Mouse (Mus musculus): Measurements from ENCODE around the gene Ccnt1.
"Not testable (repeated sequence)": the region's sequence is repeated elsewhere in the genome, so short reads cannot be mapped to it uniquely, and the experiment has no call there.

The Ccnt1 gene

DNA sequence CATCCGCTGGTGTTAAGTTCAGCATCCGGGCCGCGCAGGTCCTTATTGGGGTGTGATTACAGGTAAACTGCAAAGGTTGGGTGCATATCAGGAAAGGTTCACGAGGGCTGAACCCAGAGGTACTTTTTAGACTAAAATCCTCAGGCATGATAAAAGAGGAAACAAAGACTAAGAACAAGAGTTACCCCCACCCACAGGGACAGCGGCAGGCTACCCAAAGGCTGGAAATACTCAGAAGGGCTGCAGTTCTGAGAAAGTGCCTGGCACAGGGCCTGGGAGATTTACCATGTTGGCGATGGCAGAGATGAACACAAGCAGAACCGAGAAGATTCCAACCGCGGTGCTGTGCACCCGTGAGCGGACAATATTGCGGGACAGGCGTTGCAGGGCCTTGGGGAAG lies 25.9 kb upstream of the Ccnt1 start:
- DNase-seq (ENCODE audit: low spot score in 2 of 2), result no peak

DNA sequence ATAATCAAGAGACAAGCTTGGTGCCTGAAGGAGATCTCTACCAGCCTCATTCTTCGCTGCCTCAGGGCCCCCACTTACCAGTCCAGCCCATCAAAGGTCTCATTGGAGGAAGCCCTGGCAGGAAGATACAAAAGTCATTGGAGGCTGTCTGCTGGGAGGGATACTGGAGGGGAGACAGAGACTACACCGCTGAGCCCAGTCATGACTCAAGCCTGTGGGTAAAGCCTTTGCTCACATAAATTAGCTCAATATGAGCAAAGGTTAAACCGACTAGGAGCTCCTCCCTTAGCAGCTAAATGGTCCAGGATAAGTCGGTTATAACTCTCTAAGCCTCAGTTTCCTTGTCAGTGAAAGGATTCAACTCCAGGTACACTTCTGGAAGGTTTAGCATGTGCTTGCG lies 24.3 kb upstream of the Ccnt1 start:
- no peak for DNase-seq (ENCODE audit: low spot score in 2 of 2)

DNA sequence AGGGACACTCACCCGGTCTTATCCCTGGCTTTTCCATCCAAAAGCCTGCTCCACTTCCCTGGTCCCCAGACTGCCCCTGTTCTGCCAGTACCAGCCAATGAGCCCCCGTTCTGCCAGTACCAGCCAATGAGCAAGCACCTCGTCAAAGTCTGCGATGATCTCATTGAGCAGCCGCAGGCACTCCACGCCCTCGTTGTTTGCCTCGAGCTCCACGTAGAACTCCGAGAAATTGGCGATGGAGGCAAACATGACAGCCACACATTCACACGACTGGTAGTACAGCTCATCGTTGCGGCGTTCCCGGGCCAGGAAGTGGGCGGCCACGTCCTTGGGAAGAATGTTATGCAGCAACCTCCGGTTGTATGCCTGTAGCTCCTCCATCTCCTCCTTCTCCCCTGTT lies 23.5 kb upstream of the Ccnt1 start:
- DNase-seq (ENCODE audit: low spot score in 2 of 2), result no peak

DNA sequence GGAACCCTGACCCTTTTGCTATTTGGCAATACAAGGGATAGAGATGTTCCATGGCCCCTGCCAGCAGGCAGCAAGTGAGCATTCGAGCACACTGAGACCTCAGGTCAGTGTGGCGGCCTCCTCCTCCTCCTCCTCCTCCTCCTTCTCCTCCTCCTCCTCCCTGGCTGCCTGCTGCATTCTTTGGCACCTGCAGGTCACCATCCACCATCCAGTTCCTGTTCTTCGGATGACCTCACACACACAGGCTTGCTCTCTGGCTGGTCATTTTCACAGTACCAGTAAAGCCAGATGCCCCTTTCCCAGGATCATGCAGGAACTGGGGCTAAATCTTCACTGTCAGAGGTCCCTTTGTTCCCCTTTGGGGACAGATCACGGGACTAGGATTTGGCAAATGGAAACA lies 20.7 kb upstream of the Ccnt1 start:
- no peak for DNase-seq (ENCODE audit: low spot score in 2 of 2)

DNA sequence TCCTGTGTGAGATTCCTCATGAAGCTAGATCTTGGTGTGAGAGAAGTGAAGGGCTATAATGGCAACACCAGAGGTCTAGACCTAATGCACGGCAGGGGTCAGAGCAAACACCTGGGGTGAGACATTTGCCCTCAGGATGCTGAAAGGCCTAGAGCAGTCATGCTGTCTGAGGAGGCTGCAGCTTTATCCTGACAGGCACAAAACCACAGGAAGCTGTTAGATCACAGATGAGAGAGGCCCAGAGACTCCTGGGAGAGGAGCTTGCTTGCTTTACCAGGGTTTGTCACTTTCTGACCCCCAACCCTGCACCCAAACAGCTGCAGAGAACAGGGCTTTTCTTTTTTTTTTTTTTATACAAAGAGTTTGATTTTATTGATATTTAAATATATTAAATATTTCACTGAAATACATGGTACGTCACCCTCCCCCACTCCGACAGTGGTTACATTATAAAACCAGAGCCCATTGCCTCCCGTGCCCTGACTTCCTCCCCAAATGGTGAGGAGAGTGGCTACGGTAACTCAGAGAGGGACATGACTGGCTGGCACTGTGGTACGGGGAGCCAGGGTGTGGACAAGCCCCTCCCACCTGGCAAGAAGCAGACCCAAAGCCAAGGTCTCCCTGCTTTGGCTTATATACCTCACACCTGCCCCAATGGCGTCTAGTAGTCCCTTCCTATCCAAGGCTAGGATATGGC lies 19.1 kb upstream of the Ccnt1 start:
- DNase-seq (ENCODE audit: low spot score in 2 of 2), result no peak

DNA sequence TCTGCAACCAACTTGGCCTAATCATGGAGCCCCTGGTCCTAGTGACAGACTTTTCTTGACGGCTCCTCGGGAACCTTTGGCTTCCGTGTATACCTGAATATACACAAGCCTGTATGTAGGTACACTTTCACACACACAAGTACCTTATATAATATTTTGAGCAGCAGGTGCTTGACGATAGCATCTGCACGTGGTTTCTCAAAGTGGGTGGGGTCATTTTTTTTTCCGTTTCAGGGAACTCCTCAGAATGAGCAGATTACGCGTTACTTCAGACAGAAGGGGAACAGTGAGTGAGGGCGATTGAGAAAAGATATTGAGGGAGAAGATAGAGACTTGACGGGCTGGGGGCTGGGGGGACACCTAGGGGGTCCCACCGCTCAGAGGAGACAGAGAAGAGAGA lies 17.0 kb upstream of the Ccnt1 start:
- no peak for DNase-seq (ENCODE audit: low spot score in 2 of 2)

DNA sequence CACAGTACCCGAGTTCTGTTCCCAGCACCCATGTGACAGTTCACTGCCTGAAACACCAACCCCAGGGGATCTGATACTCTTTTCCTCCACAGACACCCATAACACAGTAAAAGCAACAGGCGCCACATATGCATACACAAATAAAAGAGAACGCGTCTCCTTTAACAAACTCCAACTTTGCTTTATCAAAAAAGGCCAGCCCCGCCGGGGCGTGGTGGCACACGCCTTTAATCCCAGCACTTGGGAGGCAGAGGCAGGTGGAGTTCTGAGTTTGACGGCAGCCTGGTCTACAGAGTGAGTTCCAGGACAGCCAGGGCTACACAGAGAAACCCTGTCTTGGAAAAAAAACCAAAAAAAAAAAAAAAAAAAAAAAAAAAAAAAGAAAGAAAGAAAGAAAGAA lies 15.4 kb upstream of the Ccnt1 start:
- DNase-seq (ENCODE audit: low spot score in 2 of 2), result not testable (repeated sequence)

DNA sequence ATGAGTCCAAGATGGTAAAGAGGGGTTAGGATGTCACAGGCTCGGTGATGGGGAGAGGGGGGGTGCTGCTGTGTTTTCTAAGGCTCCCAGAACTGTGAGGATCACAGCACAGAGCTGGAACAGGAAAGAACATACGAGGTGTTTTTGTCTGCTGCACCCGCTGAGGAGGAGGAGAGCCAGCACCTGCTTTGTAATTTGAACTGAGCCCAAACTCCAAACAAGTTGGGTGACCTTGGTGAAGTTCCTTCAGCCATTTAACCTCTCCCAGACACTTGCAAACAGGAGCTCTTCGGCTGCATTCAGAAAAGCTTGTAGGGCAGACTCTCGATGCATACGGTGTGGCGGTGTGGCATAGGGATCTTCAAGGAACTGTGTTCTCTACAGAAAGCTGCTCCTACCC lies 14.7 kb upstream of the Ccnt1 start:
- DNase-seq (ENCODE audit: low spot score in 2 of 2), result no peak

DNA sequence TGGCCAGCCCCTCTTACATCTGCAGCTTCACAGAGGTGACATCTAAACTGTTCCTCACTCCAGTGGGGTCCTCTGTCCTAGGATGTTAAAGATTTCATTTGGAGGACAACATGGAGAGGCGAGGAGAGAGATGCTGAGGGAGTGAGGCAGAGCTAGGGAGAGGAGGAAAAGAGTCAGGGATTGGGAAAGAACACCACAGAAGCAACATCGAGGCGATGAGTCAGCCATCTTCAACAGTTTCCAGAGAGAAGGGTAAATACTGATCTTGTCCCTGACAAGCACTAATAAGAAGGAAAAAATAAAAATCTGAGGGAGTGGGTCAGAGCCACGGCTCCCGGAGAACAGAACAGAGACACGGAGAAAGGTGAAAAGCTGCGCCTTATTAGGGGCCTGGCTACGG lies 12.3 kb upstream of the Ccnt1 start:
- DNase-seq (ENCODE audit: low spot score in 2 of 2), result no peak

DNA sequence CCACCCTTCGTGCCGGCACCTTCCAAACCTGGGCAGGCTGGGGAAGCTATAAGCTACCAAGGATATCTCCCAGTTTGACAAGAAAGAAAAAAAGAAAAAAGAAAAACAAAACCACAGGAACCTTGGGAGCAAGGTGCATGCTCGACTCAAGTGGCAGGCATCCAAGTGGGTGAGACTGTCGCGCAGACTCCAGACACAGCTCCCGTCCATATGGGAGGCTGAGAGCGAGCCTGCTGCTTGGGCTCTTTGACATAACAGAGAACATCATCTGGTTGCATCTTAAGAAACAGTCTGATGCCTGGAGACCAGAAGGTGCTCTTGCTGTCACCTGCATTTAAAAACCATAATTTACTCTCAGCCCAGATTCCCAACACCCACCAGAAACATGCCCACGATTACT lies 11.7 kb upstream of the Ccnt1 start:
- DNase-seq (ENCODE audit: low spot score in 2 of 2), result no peak

DNA sequence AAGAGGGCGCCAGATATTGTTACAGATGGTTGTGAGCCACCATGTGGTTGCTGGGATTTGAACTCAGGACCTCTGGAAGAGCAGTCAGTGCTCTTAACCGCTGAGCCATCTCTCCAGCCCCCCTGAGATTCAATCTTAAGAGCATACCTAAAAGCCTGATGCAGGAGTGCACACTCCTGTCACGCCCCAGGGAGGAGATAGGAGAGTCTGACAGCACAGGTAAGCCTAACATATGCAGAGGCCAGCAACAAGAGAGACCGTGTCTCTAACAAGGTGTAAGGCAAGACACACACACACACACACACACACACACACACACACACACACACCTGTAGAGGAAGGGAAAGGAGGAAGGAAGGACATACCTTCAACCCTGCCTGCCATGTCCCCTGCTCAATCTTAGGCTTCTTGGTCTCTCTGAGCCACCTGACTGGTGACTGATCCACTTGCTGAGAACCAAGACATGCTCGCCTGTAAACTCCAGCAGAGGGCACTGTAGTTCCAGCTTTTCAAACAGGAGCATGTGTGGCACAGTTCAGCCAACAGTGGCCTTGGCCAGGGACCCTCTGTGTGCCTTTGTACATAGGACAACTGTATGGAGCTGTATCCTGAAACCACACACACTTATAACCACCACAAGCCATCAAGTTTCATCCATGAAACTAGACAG lies 9.2 kb upstream of the Ccnt1 start:
- DNase-seq (ENCODE audit: low spot score in 2 of 2), result peak; percentile 53 to 77

DNA sequence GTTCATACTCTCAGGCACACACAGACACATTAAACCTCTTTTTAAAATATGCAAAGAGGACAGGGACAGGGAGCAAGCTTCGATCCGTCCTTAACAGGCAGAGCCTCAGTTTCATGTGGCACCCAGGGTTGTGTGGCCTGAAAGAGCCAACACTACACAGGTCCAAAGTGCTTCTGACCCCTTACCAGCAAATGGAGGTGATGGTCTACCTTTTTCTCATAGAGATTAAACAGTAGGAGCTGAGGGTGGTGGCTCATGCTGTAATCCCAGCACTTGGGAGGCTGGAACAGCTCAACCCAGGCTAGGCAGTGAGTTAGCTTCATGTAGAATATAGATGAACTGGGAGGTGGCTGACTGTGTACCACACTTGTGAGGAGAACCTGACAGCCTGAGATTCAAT lies 8.6 kb upstream of the Ccnt1 start:
- DNase-seq (ENCODE audit: low spot score in 2 of 2), result no peak

DNA sequence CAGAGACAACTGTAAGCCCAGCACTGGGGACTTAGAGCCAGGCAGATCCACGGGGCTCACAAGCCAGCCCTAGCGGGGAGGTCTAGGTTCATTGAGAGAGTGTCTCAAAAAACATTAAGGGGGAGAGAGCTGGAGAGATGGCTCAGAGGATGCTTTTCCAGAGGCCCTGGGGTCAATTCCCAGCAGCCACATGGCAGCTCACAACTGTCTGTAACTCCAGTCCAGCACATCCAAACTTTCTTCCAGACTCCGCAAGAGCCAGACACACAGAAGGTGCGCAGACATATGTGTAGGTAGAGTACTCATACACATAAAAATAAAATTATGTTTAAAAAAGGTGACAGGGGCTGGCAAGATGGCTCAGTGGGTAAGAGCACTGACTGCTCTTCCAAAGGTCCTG lies 2.6 kb upstream of the Ccnt1 start:
- no peak for DNase-seq (ENCODE audit: low spot score in 2 of 2)

DNA sequence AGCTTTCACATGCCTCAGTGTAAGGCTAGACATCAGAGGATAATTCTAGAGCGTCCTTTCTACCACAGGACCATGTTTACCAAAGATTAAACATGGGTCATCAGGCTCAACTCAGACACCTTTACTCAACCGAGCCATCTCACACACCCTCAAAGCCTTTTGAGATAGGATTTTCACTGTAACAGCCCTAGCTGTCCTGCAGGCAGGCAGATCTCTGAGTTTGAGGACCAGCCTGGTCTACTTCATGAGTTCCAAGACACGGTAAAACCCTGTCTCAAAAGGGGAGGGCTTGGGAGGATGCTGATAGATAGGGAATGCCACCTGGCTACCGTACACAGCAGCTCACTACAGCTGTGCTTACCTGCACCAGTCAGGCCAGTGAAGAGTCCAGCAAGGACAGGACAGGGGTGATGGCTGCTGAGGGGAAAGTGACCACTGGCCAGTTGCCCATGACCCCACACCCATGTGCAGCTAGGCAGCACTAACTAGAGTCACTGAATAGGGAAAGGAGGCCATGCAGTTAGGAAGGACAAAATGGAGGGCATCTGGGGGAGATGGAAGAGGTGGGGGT lies 843 bp downstream of the Ccnt1 start:
- DNase-seq (ENCODE audit: low spot score in 2 of 2), result no peak

DNA sequence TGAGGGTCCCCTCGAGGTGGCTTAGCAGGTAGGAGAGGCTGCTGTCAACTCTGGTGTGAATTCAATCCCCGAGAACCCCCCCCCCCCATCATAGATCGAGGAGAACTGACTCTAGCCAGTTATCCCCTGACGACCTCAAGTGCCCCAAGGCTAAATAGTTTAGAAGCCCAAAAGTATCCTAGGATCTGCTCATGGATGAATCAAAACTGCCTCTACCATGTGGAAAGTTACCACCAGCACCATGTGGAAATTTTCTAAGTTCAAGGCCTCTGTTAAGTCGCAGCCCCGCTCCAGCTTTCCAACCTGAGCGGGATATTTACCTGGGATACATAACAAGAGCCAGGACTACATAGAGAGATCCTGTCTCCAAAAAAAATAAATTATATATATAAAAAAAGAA lies 1.5 kb downstream of the Ccnt1 start:
- DNase-seq (ENCODE audit: low spot score in 2 of 2), result no peak

DNA sequence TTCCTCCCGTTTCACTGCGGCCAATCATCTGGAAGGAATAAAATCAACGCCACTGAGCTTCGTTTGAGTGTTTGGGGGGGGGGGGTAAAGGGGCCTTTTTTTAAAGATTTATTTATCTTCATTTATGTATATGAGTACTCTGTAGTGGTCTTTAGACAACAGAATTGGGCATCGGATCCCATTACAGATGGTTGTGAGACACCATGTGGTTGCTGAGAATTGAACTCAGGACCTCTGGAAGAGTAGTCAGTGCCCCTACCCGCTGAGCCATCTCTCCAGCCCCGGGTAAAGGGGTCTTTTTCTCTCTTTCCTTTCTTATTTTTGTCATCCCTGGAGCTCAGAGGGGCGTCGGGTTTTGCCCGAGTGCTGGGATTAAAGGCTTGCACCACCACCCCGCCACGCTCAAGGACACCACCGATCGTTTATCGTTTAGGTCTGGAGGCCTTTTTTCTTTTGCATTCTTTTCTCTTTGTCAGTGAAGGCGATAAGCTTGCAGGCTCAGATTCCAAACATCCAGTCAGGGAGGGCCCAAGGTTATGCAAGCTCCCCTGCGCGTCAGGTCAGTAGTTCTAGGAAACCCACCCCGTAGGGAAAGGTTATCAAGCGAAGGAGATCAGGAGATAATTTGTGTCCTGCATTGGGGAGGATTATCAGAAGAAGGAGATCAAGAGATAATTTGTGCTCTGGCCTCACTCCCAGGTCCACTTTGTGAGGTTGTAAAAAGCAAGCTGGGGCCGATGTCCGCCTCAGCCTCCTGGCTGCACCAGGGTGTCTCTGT lies 2.3 kb downstream of the Ccnt1 start:
- no peak for DNase-seq (ENCODE audit: low spot score in 2 of 2)

DNA sequence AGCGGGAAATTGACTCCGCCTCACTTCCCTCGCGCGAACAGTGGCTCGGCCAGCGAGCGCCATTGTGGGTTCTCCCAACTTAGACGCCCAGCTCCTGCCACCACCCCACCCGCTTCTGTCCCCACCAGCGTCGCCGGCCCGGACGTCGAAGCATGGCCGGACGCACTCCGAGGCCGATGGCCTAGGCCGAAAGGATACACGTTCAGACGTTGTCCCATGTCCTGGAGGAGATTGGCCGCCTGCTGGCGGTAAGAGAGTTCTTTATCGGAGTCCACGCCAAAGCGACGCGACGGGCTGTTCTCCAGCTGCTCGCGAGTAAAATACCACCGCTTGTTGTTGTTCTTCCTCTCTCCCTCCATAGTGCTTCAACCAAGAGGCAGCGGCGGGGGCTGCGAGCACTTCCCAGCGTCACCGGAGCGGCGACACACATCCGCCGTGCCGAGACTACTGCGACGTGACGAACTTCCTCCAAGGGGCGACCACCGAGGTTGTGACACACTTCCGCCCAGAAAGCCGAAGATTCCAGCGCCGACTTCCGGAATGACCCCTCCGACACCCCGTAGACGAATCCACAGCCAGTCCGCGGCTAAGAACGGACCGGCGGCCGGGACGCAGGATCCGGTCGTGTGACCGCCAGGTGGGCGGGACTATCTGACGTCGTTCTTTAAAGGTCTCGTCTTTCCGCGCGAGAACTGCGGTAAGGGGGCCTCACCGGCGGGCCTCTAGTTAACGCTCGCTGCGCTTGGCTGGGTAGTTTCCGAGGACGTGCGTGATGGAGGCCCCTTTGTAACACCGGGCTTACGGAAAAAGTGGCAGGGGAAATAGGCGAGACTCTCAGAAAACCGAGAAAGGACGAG lies 3.2 kb downstream of the Ccnt1 start:
- peak; percentile 100 for DNase-seq (ENCODE audit: low spot score in 2 of 2)

DNA sequence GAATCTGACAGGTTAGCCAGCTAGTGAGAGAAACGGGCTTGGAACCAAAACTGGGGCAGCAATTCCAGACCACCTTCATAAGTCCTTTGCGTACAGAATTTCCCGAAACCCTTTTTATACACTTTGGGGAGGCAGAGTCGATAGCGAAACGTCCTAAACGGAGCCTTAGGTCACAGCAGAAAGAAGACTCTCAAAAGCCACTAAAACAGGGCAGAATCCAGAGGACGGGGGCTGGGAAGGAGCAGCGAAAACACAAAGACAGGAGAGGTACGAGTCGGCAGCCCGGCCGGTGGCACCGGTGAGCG lies 3.8 kb downstream of the Ccnt1 start:
- DNase-seq (ENCODE audit: low spot score in 2 of 2), result no peak

DNA sequence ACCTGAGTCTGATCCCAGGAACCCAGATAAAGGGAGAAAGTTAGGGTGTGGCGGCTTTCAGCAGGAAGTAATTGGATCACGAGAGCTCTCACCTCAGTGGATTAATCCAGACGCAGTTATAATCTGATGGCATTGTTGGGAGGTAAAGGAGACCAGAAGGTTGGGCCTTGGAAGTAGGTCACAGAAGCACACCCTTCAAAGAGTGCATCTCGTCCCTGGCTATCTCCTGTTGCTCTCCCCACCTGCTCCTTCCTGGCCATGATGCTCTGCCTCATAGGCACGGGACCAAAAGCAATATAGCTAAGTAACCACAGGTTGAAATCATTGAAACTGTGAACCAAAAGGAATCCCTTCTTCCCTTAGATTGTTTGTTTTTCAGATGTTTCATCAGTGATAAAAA lies 13.5 kb downstream of the Ccnt1 start:
- DNase-seq (ENCODE audit: low spot score in 2 of 2), result no peak

DNA sequence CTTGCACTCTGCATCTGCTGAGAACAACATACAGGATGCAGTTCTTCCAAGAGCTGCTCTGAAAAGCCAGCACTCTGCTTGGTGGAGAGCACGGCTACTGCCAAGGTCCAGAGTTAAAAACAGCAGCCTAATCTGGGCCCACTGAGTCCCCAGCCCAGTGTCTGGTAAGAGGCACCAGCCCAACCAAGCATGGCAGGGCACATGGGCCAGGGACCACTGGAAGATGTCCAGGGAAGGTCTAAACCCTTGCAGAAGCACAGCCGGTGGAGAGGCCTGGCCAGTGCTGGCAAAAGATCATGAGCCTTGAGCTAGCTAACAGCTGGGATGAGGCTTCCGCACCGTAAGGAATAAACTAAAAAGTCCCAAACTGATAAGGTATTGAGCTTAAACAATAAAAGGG lies 14.8 kb downstream of the Ccnt1 start:
- no peak for DNase-seq (ENCODE audit: low spot score in 2 of 2)

DNA sequence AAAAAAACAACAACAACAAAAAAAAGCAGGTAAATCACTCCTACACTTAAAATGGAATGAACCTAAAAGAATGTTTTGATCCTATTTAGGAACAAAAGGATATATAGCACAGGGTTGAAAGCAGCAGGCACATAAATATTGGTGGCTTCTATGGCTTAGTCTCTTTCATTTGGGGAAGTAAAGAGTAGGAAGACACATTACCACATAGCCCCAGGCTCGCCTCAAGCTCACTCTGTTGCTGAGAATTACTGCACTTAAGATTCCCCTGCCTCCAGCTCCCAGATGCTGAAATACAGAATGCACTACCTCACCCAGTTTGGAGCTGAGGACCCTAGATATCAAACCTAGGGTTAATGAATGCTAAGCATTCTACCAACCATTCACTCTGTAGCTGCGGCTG lies 18.0 kb downstream of the Ccnt1 start:
- DNase-seq (ENCODE audit: low spot score in 2 of 2), result no peak

DNA sequence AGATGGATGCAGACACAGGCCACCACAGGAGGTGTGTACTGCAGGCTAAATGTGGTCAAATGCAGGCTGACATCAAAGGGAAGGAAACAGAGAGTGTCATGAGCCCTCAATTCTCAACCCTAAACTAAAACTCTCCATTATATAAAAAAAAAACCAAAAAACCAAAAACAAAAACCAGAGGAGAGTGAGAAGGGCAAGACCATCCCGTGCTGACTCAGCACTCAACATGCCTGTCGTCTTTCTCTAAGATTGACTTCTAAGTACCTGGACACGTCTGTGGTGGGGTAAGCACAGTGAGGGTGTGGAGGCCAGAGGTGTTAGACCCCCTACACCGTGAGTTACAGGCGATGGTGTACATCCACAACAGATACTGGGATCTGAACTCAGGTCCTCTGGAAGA lies 23.9 kb downstream of the Ccnt1 start:
- no peak for DNase-seq (ENCODE audit: low spot score in 2 of 2)
